Mouse (Mus musculus): ENCODE measurements at regions not wholly inside any gene's neighbourhood (a gene's known extent, or its start where the extent isn't known, plus 50 kb on each side); places are given as distances from the start of the nearest gene placed in this dataset.

GRCm38 (mm10) chr4:7429308-7429707 lies 809.5 kb downstream of the Car8 start:
- H3K27me3 ChIP-seq (ENCODE audit: control insufficient read depth, insufficient read depth, low read length) = no peaks in the 10 kb centered on the region
- no peak overlapping the region for H3K27ac ChIP-seq (ENCODE audit: low read depth, low read length)
- H3K4me3 ChIP-seq (ENCODE audit: low read depth, low read length) = no peak overlapping the region
- no peak overlapping the region for H3K9ac ChIP-seq (replicated peaks; ENCODE audit: low read depth, low read length)
- ATAC-seq (ENCODE audit: low read depth) = no peak
- WGBS = 95% methylated on average over 3 of the region's 3 CpGs
- H3K36me3 ChIP-seq (ENCODE audit: control insufficient read depth, insufficient read depth, low read length) = no peaks in the 10 kb centered on the region
- H3K9me3 ChIP-seq (ENCODE audit: control insufficient read depth, low read length) = no peaks in the 10 kb centered on the region
- no peaks in the 10 kb centered on the region for H3K4me1 ChIP-seq (ENCODE audit: control insufficient read depth, insufficient read depth, low read length)
- no peak overlapping the region for H3K4me2 ChIP-seq (ENCODE audit: low read depth, low read length)

GRCm38 (mm10) chr4:7424081-7424480 lies 814.8 kb downstream of the Car8 start:
- Histone ChIP-seq H3K4me3 (ENCODE audit: low read depth, low read length) (no peak overlapping the region), H3K4me1 (ENCODE audit: control insufficient read depth, insufficient read depth, low read length) (no peaks in the 10 kb centered on the region), H3K27ac (ENCODE audit: low read depth, low read length) (no peak overlapping the region), H3K9me3 (ENCODE audit: control insufficient read depth, low read length) (no peaks in the 10 kb centered on the region), H3K36me3 (ENCODE audit: control insufficient read depth, insufficient read depth, low read length) (no peaks in the 10 kb centered on the region), H3K27me3 (ENCODE audit: control insufficient read depth, insufficient read depth, low read length) (no peaks in the 10 kb centered on the region), H3K9ac (replicated peaks; ENCODE audit: low read depth, low read length) (no peak overlapping the region), H3K4me2 (ENCODE audit: low read depth, low read length) (no peak overlapping the region)
- no peak for ATAC-seq (ENCODE audit: low read depth)

GRCm38 (mm10) chr4:7423204-7423603 lies 815.6 kb downstream of the Car8 start:
- ATAC-seq (ENCODE audit: low read depth) = no peak
- Histone ChIP-seq H3K4me1 (ENCODE audit: control insufficient read depth, insufficient read depth, low read length) (no peaks in the 10 kb centered on the region), H3K4me3 (ENCODE audit: low read depth, low read length) (no peak overlapping the region), H3K4me2 (ENCODE audit: low read depth, low read length) (no peak overlapping the region), H3K27me3 (ENCODE audit: control insufficient read depth, insufficient read depth, low read length) (no peaks in the 10 kb centered on the region), H3K9ac (replicated peaks; ENCODE audit: low read depth, low read length) (no peak overlapping the region), H3K9me3 (ENCODE audit: control insufficient read depth, low read length) (no peaks in the 10 kb centered on the region), H3K27ac (ENCODE audit: low read depth, low read length) (no peak overlapping the region), H3K36me3 (ENCODE audit: control insufficient read depth, insufficient read depth, low read length) (no peaks in the 10 kb centered on the region)
- WGBS = 70% methylated on average over 4 of the region's 4 CpGs

- H3K27ac ChIP-seq (ENCODE audit: low read depth, low read length) = no peak overlapping the region
- H3K9me3 ChIP-seq (ENCODE audit: control insufficient read depth, low read length) = no peaks in the 10 kb centered on the region
- no peak overlapping the region for H3K4me3 ChIP-seq (ENCODE audit: low read depth, low read length)
- 72% methylated on average over 3 of the region's 3 CpGs for WGBS
- no peak for ATAC-seq (ENCODE audit: low read depth)
- H3K4me1 ChIP-seq (ENCODE audit: control insufficient read depth, insufficient read depth, low read length) = no peaks in the 10 kb centered on the region
- no peaks in the 10 kb centered on the region for H3K27me3 ChIP-seq (ENCODE audit: control insufficient read depth, insufficient read depth, low read length)
- H3K36me3 ChIP-seq (ENCODE audit: control insufficient read depth, insufficient read depth, low read length) = no peaks in the 10 kb centered on the region
- no peak overlapping the region for H3K9ac ChIP-seq (replicated peaks; ENCODE audit: low read depth, low read length)
- H3K4me2 ChIP-seq (ENCODE audit: low read depth, low read length) = no peak overlapping the region
These were observed 816.1 kb downstream of the Car8 start for GRCm38 (mm10) chr4:7422787-7423186.

- no peaks in the 10 kb centered on the region for H3K27me3 ChIP-seq (ENCODE audit: control insufficient read depth, insufficient read depth, low read length)
- no peak overlapping the region for H3K4me3 ChIP-seq (ENCODE audit: low read depth, low read length)
- no peak for ATAC-seq (ENCODE audit: low read depth)
- WGBS = 84% methylated on average over 2 of the region's 2 CpGs
- no peak overlapping the region for H3K4me2 ChIP-seq (ENCODE audit: low read depth, low read length)
- H3K4me1 ChIP-seq (ENCODE audit: control insufficient read depth, insufficient read depth, low read length) = no peaks in the 10 kb centered on the region
- H3K9ac ChIP-seq (replicated peaks; ENCODE audit: low read depth, low read length) = no peak overlapping the region
- H3K36me3 ChIP-seq (ENCODE audit: control insufficient read depth, insufficient read depth, low read length) = no peaks in the 10 kb centered on the region
- no peak overlapping the region for H3K27ac ChIP-seq (ENCODE audit: low read depth, low read length)
- H3K9me3 ChIP-seq (ENCODE audit: control insufficient read depth, low read length) = no peaks in the 10 kb centered on the region
These were observed 824.5 kb downstream of the Car8 start for GRCm38 (mm10) chr4:7414301-7414700.

- H3K9ac ChIP-seq (replicated peaks; ENCODE audit: low read depth, low read length) = no peak overlapping the region
- 56% methylated on average over 1 of the region's 1 CpGs for WGBS
- H3K36me3 ChIP-seq (ENCODE audit: control insufficient read depth, insufficient read depth, low read length) = no peaks in the 10 kb centered on the region
- H3K9me3 ChIP-seq (ENCODE audit: control insufficient read depth, low read length) = no peaks in the 10 kb centered on the region
- no peak overlapping the region for H3K4me2 ChIP-seq (ENCODE audit: low read depth, low read length)
- no peaks in the 10 kb centered on the region for H3K27me3 ChIP-seq (ENCODE audit: control insufficient read depth, insufficient read depth, low read length)
- H3K4me1 ChIP-seq (ENCODE audit: control insufficient read depth, insufficient read depth, low read length) = no peaks in the 10 kb centered on the region
- no peak overlapping the region for H3K27ac ChIP-seq (ENCODE audit: low read depth, low read length)
- no peak overlapping the region for H3K4me3 ChIP-seq (ENCODE audit: low read depth, low read length)
- ATAC-seq (ENCODE audit: low read depth) = no peak
These were observed 846.1 kb downstream of the Car8 start for GRCm38 (mm10) chr4:7392696-7393095.

GRCm38 (mm10) chr4:7391596-7391995 lies 847.2 kb downstream of the Car8 start:
- H3K36me3 ChIP-seq (ENCODE audit: control insufficient read depth, insufficient read depth, low read length) = no peaks in the 10 kb centered on the region
- H3K9me3 ChIP-seq (ENCODE audit: control insufficient read depth, low read length) = no peaks in the 10 kb centered on the region
- no peaks in the 10 kb centered on the region for H3K4me1 ChIP-seq (ENCODE audit: control insufficient read depth, insufficient read depth, low read length)
- no peak overlapping the region for H3K4me3 ChIP-seq (ENCODE audit: low read depth, low read length)
- no peak overlapping the region for H3K27ac ChIP-seq (ENCODE audit: low read depth, low read length)
- no peak overlapping the region for H3K9ac ChIP-seq (replicated peaks; ENCODE audit: low read depth, low read length)
- no peaks in the 10 kb centered on the region for H3K27me3 ChIP-seq (ENCODE audit: control insufficient read depth, insufficient read depth, low read length)
- WGBS = 83% methylated on average over 7 of the region's 7 CpGs
- ATAC-seq (ENCODE audit: low read depth) = no peak
- no peak overlapping the region for H3K4me2 ChIP-seq (ENCODE audit: low read depth, low read length)

GRCm38 (mm10) chr4:7385069-7385468 lies 853.8 kb downstream of the Car8 start:
- H3K9me3 ChIP-seq (ENCODE audit: control insufficient read depth, low read length) = no peaks in the 10 kb centered on the region
- ATAC-seq (ENCODE audit: low read depth) = no peak

GRCm38 (mm10) chr4:7379996-7380395 lies 858.8 kb downstream of the Car8 start:
- Histone ChIP-seq H3K36me3 (ENCODE audit: control insufficient read depth, insufficient read depth, low read length) (no peaks in the 10 kb centered on the region), H3K9me3 (ENCODE audit: control insufficient read depth, low read length) (no peaks in the 10 kb centered on the region), H3K27ac (ENCODE audit: low read depth, low read length) (no peak overlapping the region), H3K9ac (replicated peaks; ENCODE audit: low read depth, low read length) (no peak overlapping the region), H3K4me3 (ENCODE audit: low read depth, low read length) (no peak overlapping the region), H3K4me1 (ENCODE audit: control insufficient read depth, insufficient read depth, low read length) (no peaks in the 10 kb centered on the region), H3K27me3 (ENCODE audit: control insufficient read depth, insufficient read depth, low read length) (no peaks in the 10 kb centered on the region), H3K4me2 (ENCODE audit: low read depth, low read length) (no peak overlapping the region)
- WGBS = 70% methylated on average over 2 of the region's 2 CpGs
- ATAC-seq (ENCODE audit: low read depth) = no peak

More at GRCm38 (mm10) chr4:7385069-7385468, 853.8 kb downstream of the Car8 start:
- no peak overlapping the region for H3K9ac ChIP-seq (replicated peaks; ENCODE audit: low read depth, low read length)
- H3K27me3 ChIP-seq (ENCODE audit: control insufficient read depth, insufficient read depth, low read length) = no peaks in the 10 kb centered on the region
- H3K36me3 ChIP-seq (ENCODE audit: control insufficient read depth, insufficient read depth, low read length) = no peaks in the 10 kb centered on the region
- no peaks in the 10 kb centered on the region for H3K4me1 ChIP-seq (ENCODE audit: control insufficient read depth, insufficient read depth, low read length)
- no peak overlapping the region for H3K27ac ChIP-seq (ENCODE audit: low read depth, low read length)
- no peak overlapping the region for H3K4me3 ChIP-seq (ENCODE audit: low read depth, low read length)
- no peak overlapping the region for H3K4me2 ChIP-seq (ENCODE audit: low read depth, low read length)

Data from neural tube, embryonic 14.5 days (tissue).